Mouse (Mus musculus) T-cell, adult 66 days (primary cell): Measurements from ENCODE around the gene Teddm1b. TPM values are rescaled to one million over a fixed set of nuclear protein-coding genes. Genes with fewer than 3 reads are reported as not detected.

Experiments
- total RNA-seq, 2 experiments: library from RNA; stranded (reverse); gene quantifications; 3 replicates in 1 of 2; 4 replicates in 1 of 2; pipeline ENCODE4 v1.2.4; 2023

The Teddm1b gene
- total RNA-seq, result not detected

GRCm38 (mm10) chr1:153874045-153874444 lies at the start of gene Teddm1b:
Gene Teddm1b, plus strand, starts transcription at chr1:153874345.

GRCm38 (mm10) chr1:153844042-153844441 lies 30.1 kb upstream of the Teddm1b start, which contains the start of gene Rgsl1:
Gene Rgsl1, minus strand, starts transcription at chr1:153844142.

DNA sequence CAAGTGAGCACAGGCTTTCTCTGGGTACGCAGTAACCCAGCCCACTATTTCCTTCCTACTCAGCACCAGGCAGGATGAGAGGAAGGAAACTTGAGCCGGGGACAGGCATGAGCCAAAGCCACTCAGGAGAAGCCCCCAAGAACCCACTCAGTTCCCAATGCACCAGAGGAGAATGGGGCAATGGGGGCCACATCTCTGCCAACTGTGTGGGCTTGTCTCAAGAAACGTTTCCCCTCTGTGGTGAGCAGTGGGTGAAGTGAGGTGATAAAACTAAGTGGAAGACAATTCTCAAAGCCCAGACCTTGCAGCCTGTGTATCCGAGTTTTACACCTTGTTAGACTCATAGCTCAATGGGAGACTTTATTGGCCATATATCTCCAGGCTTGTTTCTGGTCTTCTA lies 17.3 kb downstream of the Teddm1b start, which contains the start of gene Teddm1a:
Teddm1a (plus strand) TSS at position 301 of the 400 bp plus-strand sequence.

GRCm38 (mm10) chr1:153899731-153900380 lies 25.7 kb downstream of the Teddm1b start, which contains the start of the genes Glul and Teddm2:
Gene Glul, plus strand, starts transcription at chr1:153899944.
Gene Teddm2, minus strand, starts transcription at chr1:153900228.

Other genes starting within 250 kb of the Teddm1b start
- gene Rgs8, start 221.3 kb upstream of the Teddm1b start, total RNA-seq, result not detected
- gene Rgs16, start 134.0 kb upstream of the Teddm1b start, total RNA-seq, result 10 to 100 TPM; 11.9 to 12.3 TPM
- 10 to 100 TPM; 32.8 to 39.7 TPM for gene Rnasel, start 124.9 kb upstream of the Teddm1b start, total RNA-seq
- not detected for gene Rgsl1, start 30.2 kb upstream of the Teddm1b start, total RNA-seq
- gene Teddm1a, start 17.4 kb downstream of the Teddm1b start, total RNA-seq, result not detected
- 100 to 1,000 TPM; 102 to 120 TPM for gene Glul, start 25.6 kb downstream of the Teddm1b start, total RNA-seq
- 1 to 10 TPM; 1.3 to 2.4 TPM for gene Teddm2, start 25.9 kb downstream of the Teddm1b start, total RNA-seq